Mouse (Mus musculus) left cerebral cortex, adult 2 months (tissue): Measurements from ENCODE around the gene Pcbp3. TPM values are rescaled to one million over a fixed set of nuclear protein-coding genes. Genes with fewer than 3 reads are reported as not detected.

Source experiments
- DNase-seq, 2 experiments: peaks; one replicate each; pipeline ENCODE4 v3.0.0; 2021 to 2022; ENCODE audit warnings: low spot score in 2 of 2, mixed read lengths in 1 of 2; ENCODE audit errors: extremely low spot score in 1 of 2
- H3K27ac ChIP-seq: fragments of 200-600 bp; 2 replicates; pipeline ENCODE4 v1.8.1; 2022
- H3K4me3 ChIP-seq: fragments of 200-600 bp; 2 replicates; pipeline ENCODE4 v1.8.1; 2022
- CTCF ChIP-seq: fragments of 200-600 bp; IDR thresholded peaks from 2 replicates; pipeline ENCODE4 v1.8.1; 2022; ENCODE audit warnings: antibody characterized with exemption, mild to moderate bottlenecking, moderate library complexity
- intact Hi-C: fragments of 180-260 bp; cut with DNase I; formaldehyde crosslinking; loops from one replicate; pipeline ENCODE4 v1.15.1; 2025
- total RNA-seq, 2 experiments: library from RNA; stranded (reverse); gene quantifications; 2 replicates each; pipeline ENCODE4 v1.2.3; 2021

The Pcbp3 gene
- total RNA-seq, 2 experiments from 2014 or later = 60.8 to 62.2 TPM

- intact Hi-C loops = no loop called here
- H3K27ac ChIP-seq = no peak overlapping the region
- no peak for TF ChIP-seq CTCF
- no peak overlapping the region for H3K4me3 ChIP-seq
- DNase-seq = no peak
Observed at GRCm38 (mm10) chr10:76905935-76906341, 55.7 kb downstream of the Pcbp3 start.

GRCm38 (mm10) chr10:76903694-76904093 is 58.0 kb downstream of the Pcbp3 start:
- no peak for TF ChIP-seq CTCF
- no peak overlapping the region for H3K4me3 ChIP-seq
- DNase-seq = no peak
- intact Hi-C loops = no loop called here
- H3K27ac ChIP-seq = no peak overlapping the region

DNA sequence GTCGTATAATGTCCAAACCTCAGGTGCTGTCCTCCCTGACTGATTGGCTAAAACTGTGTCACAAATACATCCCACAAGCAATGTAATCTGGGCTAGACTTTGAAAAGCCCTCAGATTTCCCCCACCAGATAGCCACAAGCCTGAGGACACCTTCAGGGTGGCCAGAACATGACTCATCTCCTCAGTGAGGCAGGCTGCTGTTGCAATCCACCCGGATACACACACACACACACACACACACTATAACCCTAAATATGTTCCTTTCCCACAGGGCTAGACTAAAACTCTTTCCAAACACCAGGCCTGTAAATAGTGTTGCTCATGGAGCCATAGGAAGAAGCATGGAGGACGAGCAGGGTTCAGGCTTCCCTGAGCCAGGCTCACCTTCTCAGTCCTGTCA is 58.6 kb downstream of the Pcbp3 start:
- Histone ChIP-seq H3K27ac (no peak overlapping the region), H3K4me3 (no peak overlapping the region)
- intact Hi-C loops = no loop called here
- TF ChIP-seq CTCF = no peak
- DNase-seq = no peak

DNA sequence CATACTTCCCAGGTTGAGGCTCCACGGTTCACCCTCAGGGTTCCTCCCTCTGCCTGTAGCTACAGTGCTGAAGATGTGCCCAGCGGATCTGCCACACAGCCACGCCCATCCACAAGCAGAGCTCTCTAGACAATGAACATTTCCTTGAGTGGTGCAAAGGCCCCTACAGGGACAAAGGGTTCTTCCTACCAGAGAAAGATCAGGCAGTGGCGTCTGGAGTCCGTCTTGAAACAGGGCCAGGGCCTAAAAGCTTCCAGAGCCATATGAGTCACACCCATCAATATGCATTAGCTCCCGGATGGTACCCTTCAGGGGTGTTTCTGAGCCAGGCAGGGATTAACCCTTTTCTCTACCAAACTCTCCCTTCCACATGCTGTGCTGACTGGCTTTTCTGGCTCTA is 59.1 kb downstream of the Pcbp3 start:
- no peak overlapping the region for H3K27ac ChIP-seq
- no peak for TF ChIP-seq CTCF
- H3K4me3 ChIP-seq = no peak overlapping the region
- intact Hi-C loops = no loop called here
- no peak for DNase-seq

DNA sequence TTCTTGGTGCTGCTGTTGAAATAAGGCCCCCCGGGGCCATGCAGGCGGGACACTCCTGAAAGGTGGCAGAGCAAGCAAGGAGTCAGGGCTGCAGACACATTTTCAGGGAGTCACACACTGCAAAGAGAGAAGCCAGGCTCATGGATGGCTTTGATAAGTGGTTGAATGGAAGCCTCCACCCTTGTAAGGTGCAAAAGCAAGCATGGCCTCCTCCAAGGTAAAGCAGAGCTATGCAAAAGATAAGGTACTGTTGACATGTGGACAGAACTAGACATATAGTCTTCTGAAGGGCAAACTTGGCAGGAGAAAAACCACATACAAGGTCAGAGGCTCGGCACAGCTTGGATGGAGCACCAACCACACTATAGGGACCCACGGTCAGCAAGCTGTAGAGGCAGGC is 63.3 kb downstream of the Pcbp3 start:
- TF ChIP-seq CTCF = no peak
- Histone ChIP-seq H3K4me3 (no peak overlapping the region), H3K27ac (no peak overlapping the region)
- DNase-seq = no peak
- intact Hi-C loops = no loop called here

- no peak for TF ChIP-seq CTCF
- intact Hi-C loops = no loop called here
- H3K4me3 ChIP-seq = no peak overlapping the region
Observed at GRCm38 (mm10) chr10:76891456-76891855, 70.2 kb downstream of the Pcbp3 start.

DNA sequence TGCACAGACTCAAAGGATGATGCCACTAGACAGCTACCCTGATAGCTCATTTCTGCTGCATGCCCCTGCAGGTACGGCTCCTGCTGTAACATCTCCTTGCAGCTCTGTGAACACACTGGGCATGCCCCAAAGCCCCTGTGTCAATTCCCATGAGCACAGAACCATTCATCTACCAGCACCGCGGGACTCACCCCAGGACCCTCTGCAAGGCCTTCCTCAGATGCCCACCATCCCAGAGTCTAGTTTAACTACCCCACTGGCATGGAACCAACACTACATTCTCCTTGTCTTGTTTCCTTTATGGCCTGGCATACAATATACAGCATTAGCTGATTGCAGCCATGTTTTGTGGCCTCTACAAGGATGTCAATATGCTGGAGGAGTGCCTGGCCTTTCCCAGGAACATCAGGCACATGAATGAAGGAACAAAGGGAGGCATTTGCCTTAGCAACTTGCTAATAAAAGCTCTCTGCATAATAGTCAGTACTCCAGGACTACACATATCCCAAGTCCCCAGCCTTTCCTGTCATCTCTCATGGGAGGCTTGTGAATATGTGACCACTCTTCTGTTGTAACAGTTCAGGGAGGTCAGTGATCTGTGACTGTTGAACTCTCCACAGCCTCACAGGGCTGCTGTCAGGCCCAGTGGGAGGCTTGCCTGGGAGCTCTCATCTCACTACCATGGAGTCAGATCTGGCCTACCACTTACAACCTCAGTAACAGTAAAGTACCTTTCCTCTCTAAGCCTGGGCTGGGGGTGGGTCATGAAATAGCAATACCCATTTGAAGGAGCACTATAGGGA is 78.0 kb downstream of the Pcbp3 start:
- no peak for DNase-seq
- no peak overlapping the region for H3K4me3 ChIP-seq
- TF ChIP-seq CTCF = no peak
- H3K27ac ChIP-seq = no peak overlapping the region
- intact Hi-C loops = no loop called here

More at GRCm38 (mm10) chr10:76891456-76891855, 70.2 kb downstream of the Pcbp3 start:
- no peak for DNase-seq
- no peak overlapping the region for H3K27ac ChIP-seq

GRCm38 (mm10) chr10:76882644-76883441 is 78.8 kb downstream of the Pcbp3 start:
- Histone ChIP-seq H3K4me3 (no peak overlapping the region), H3K27ac (no peak overlapping the region)
- intact Hi-C loops = no loop called here
- no peak for DNase-seq
- TF ChIP-seq CTCF = no peak

DNA sequence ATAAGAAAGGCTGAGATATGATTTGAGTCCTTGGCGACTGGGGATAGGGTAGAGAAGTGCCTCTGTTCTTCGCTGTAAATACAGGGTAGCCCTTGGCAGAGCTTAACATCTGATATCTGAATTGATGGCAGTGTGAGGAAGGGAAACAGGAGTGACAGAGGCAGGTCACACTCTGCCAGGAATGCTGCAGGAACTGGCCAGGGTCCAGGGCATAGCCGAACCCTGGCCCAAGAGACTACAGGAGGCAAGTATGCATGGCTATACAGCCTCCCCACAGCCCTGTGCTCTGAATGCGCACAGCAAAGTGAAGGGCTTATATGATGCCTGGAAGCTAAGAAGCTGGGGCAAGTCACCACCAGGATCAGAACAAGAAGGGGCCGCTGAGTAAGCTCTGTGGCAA is 79.8 kb downstream of the Pcbp3 start:
- TF ChIP-seq CTCF = no peak
- intact Hi-C loops = no loop called here
- no peak for DNase-seq
- no peak overlapping the region for H3K27ac ChIP-seq
- H3K4me3 ChIP-seq = no peak overlapping the region

GRCm38 (mm10) chr10:76875310-76875709 is 86.4 kb downstream of the Pcbp3 start:
- DNase-seq = no peak
- intact Hi-C loops = no loop called here
- Histone ChIP-seq H3K4me3 (no peak overlapping the region), H3K27ac (no peak overlapping the region)
- TF ChIP-seq CTCF = no peak

- intact Hi-C loops = no loop called here
Observed at GRCm38 (mm10) chr10:76874879-76875278, 86.8 kb downstream of the Pcbp3 start.

GRCm38 (mm10) chr10:76874398-76874797 is 87.3 kb downstream of the Pcbp3 start:
- peak overlapping the region; percentile 36; the same call in 1 of the 2 replicates for H3K27ac ChIP-seq

More at GRCm38 (mm10) chr10:76874879-76875278, 86.8 kb downstream of the Pcbp3 start:
- no peak for DNase-seq
- no peak for TF ChIP-seq CTCF
- Histone ChIP-seq H3K27ac (no peak overlapping the region), H3K4me3 (no peak overlapping the region)

More at GRCm38 (mm10) chr10:76874398-76874797, 87.3 kb downstream of the Pcbp3 start:
- DNase-seq = no peak
- intact Hi-C loops = no loop called here
- H3K4me3 ChIP-seq = no peak overlapping the region
- TF ChIP-seq CTCF = no peak
